Mouse (Mus musculus) spleen, embryonic (tissue): ENCODE data around the gene Znhit1.

Experiments
- CTCF ChIA-PET: fragments of 350-600 bp; sonication (Branson Sonifier 250); formaldehyde crosslinking; loops from one replicate; lab custom pipeline; 2022; lab: Charles Lee

Gene Znhit1

GRCm38 (mm10) chr5:136987138-136987933, 485 bp downstream of the Znhit1 start:
- CTCF ChIA-PET: interaction anchor here (0.7 kb wide), 1 partner anchor 735 kb away, joined by 4 read pairs; no protein-coding TSS in a partner anchor

GRCm38 (mm10) chr5:136986695-136987137, 1.1 kb downstream of the Znhit1 start, which contains the start of gene Plod3:
TSS of gene Plod3 (plus strand) at chr5:136987019.
- CTCF ChIA-PET: interaction anchor here (0.7 kb wide), 1 partner anchor 735 kb away, joined by 4 read pairs; no protein-coding TSS in a partner anchor

DNA sequence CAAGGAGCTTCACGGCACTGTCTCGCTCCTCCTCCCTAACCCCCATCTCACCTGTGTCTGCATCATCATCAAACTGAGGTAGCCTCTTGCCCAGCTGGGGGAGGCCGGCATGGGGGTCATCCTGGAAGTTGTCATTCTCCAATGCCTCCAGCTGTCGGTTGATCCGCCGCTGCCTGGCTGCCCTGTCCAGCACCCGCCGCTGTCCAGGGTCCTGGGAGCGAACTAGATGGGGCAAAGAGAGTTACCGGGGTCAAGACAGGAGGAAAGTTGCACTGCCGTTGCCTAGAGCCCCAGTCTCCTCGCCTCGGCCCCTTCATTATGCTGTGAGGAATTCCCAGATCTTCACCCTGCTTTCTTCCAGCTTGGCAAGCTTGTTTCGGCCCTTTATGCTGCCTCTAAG, 3.0 kb downstream of the Znhit1 start:
- CTCF ChIA-PET: no interaction called here

GRCm38 (mm10) chr5:136982338-136982930, 5.4 kb downstream of the Znhit1 start:
- CTCF ChIA-PET: interaction anchor here (0.6 kb wide), 1 partner anchor 1183 kb away, joined by 5 read pairs; no protein-coding TSS in a partner anchor

GRCm38 (mm10) chr5:136980974-136981373, 6.8 kb downstream of the Znhit1 start:
- CTCF ChIA-PET: no interaction called here

DNA sequence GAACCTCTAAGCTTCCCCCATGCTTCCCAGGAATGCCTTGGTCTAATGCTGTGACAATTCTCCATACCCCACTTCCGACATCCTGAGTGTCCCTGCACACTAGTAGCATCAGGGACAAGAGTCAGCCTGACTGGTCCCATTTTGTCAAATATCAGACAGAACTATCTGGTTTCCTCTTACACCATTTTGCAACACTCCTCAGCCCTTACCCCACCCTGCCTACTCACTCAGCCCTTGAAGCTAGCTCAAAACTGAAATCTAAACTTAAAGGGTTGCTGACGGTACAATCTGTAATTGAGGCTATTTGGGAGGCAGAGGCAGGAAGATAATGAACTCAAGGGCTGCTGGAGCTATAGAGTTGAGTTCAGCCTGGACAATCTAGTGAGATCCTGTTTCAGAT, 8.1 kb downstream of the Znhit1 start:
- CTCF ChIA-PET: interaction anchor here (1.2 kb wide), 1 partner anchor 27 kb away, joined by 5 read pairs; the partner anchor contains the start of gene Fis1

GRCm38 (mm10) chr5:136977769-136978168, 10.1 kb downstream of the Znhit1 start:
- CTCF ChIA-PET: interaction anchor here (0.7 kb wide), 1 partner anchor 1164 kb away, joined by 6 read pairs; no protein-coding TSS in a partner anchor

DNA sequence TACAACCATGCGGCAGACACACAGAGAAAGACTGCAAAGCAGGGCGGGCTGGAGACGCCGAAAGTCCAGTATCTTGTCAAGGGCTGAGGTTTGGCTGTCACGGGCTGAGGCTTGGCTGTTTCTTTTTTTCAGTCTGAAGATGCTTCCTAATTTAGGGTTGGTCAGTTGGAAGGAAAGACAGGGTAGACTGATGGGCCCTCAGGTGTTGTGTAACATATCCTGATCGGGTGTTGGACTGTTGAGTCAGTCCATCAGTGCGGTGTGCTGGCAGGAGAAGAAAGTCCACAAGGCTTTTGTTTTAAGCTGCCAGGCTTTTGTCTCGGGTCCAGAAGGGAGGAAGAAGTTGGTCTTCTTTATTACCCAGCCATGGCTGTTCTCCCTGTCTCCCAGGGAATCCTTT, 14.2 kb downstream of the Znhit1 start:
- CTCF ChIA-PET: no interaction called here

GRCm38 (mm10) chr5:136970703-136971102, 17.1 kb downstream of the Znhit1 start:
- CTCF ChIA-PET: interaction anchor here (0.9 kb wide), 1 partner anchor 8 kb away, joined by 7 read pairs; no protein-coding TSS in a partner anchor

- CTCF ChIA-PET: no interaction called here
These were observed 20.2 kb downstream of the Znhit1 start for GRCm38 (mm10) chr5:136967592-136967991.

DNA sequence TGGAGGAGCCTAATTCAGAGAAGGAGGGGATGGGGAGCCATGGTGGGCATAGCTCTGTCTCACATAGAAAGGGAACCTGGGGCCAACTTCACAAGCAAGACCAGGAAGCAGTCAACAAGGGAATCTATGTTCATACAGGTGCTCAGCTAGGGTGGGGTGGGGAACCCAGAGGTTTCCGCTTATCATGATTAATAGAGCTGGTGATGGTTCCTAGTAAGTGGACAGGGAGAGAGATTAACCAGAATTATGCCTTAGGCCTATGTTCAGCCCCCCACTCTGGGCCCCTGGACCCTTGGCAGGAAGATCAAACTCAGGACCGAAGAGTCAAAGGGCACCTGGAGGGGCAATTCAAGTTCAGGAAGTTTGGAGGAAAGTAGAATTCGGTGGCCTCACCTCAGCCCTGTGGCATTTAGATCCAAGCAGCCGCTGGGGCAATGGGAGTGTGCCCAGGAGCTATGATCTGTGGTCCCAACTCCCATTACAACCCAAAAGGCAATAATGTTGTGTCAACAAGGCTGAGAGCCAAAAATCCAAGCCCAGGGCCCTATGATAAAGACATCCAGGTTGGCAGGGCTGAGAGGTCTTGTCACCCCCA, 20.9 kb downstream of the Znhit1 start:
- CTCF ChIA-PET: no interaction called here

GRCm38 (mm10) chr5:136966331-136966730, 21.5 kb downstream of the Znhit1 start, which contains the start of gene Cldn15:
TSS of gene Cldn15 (plus strand) at chr5:136966616.
- CTCF ChIA-PET: interaction anchor here (0.7 kb wide), 1 partner anchor 600 kb away, joined by 4 read pairs; no protein-coding TSS in a partner anchor

- CTCF ChIA-PET: no interaction called here
These were observed 22.1 kb downstream of the Znhit1 start for GRCm38 (mm10) chr5:136965686-136966085.

- CTCF ChIA-PET: no interaction called here
These were observed 22.6 kb downstream of the Znhit1 start for GRCm38 (mm10) chr5:136965210-136965609.

GRCm38 (mm10) chr5:136962966-136963540, 24.8 kb downstream of the Znhit1 start:
- CTCF ChIA-PET: interaction anchor here (0.6 to 0.9 kb wide), 2 partner anchors 8 to 379 kb away, joined by 7 to 23 read pairs; no protein-coding TSS in a partner anchor

- CTCF ChIA-PET: interaction anchor here (0.9 kb wide), 1 partner anchor 8 kb away, joined by 7 read pairs; no protein-coding TSS in a partner anchor
These were observed 25.3 kb downstream of the Znhit1 start for GRCm38 (mm10) chr5:136962501-136962900.

DNA sequence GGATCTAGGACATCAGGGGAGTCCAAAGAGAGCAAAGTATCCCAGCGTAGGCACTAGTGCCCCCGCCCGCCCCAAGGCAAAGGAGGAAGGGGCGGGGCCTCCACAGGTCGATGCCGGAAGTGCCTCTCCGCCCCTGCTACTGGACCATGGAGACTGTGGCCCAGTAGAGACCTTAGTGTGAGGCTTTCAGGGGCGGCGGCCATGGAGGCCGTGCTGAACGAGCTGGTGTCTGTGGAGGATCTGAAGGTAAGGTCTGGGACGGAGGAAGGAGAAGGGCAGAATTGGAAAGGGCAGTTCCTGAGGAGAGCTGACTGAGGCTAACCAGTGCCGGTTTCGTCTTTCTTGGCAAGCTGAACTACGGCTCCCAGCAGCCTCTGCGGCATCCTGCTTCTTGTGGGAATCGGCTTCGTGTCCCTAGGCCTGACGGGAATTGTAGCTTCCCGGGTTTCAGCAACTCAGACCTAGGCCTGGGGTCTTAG, 25.8 kb downstream of the Znhit1 start:
- CTCF ChIA-PET: interaction anchor here (0.5 to 0.9 kb wide), 3 partner anchors 9 to 793 kb away, joined by 3 to 7 read pairs (median 4); no protein-coding TSS in a partner anchor

DNA sequence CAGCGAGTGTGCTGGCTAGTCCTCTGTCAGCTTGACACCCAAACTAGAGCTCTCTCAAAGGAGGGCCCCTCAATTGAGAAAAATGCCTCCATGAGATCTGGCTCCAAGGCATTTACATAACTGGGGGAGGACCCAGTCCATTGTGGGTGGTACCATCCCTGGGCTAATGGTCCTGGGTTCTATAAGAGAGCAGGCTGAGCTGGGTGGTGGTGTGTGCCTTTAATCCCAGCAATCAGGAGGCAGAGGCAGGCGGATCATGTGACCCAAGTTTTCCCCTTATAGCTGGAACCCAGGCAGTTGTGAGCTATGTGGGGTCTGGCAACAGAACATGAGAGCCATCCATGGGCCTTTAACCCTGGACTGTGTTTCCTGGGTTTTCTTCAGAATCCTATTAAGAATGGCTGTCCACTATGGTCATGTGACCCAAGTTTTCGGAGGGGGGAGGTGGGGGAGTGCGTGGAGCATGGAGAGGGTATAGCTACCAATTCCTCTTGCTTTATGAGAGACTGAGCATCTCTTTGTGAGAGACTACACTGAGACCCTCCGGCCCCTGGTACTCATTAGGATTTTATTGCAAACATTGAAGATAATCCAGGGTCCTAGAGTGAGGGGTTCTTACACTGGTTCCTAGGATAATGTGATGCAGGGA, 26.4 kb downstream of the Znhit1 start:
- CTCF ChIA-PET: interaction anchor here (0.5 to 0.7 kb wide), 3 partner anchors 33 to 1241 kb away, joined by 3 to 4 read pairs (median 3); no protein-coding TSS in a partner anchor

DNA sequence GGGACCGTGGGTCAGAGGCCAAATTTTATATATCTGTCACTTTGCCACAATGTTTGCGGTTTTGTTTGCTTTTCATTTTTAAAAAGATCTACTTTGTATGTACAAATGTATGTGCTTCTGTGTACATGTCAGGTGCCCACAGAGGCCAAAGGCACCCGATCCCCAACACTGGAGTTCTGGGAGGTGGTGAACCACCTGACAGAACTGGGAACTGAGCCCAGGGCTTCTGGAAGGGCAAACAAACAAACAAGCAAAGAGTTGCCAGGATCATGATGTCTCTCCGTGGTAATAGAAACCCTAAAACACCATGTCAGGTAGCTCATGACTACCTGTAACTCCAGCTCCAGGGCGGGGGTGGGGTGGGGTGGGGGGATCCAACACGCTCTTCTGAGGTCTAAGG, 27.8 kb downstream of the Znhit1 start:
- CTCF ChIA-PET: interaction anchor here (0.6 kb wide), 1 partner anchor 946 kb away, joined by 4 read pairs; no protein-coding TSS in a partner anchor

DNA sequence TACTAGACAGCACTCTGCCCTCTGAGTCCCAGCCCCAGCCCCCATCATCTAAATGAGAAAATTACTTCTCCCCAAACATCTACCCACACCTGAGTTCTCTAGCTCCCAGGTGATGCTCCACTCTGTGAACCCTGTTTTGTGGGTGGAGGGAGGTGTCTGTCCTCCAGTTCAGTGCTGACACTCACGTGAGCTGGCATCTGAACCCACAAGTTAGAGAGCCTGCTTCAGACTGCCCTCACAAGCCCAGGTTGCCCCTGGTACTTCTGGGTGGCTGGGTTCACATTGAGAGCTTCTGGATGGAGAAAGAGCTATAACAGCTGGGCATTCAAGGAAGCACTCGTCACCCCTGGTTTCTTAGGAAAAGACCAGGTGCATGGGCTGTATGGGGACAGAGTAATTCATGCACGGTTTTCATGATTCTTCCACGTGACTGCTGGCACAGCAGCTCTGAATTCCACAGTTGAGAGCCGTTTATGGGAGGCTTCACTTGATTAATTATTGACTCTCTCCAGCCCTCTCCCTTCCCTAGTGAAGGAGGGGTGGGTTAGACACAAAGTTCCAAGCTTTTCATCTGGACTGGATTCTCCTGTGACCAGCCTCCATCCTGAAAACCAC, 28.7 kb downstream of the Znhit1 start:
- CTCF ChIA-PET: no interaction called here
